Mouse (Mus musculus) forelimb bud, embryonic 11.5 days (tissue): Measurements from ENCODE around the gene Zbtb25.

Experiments
- DNase-seq: peaks from one replicate; pipeline ENCODE4 v3.0.0-alpha.2; 2012; ENCODE audit warnings: low read depth, low spot score

Zbtb25 gene

DNA sequence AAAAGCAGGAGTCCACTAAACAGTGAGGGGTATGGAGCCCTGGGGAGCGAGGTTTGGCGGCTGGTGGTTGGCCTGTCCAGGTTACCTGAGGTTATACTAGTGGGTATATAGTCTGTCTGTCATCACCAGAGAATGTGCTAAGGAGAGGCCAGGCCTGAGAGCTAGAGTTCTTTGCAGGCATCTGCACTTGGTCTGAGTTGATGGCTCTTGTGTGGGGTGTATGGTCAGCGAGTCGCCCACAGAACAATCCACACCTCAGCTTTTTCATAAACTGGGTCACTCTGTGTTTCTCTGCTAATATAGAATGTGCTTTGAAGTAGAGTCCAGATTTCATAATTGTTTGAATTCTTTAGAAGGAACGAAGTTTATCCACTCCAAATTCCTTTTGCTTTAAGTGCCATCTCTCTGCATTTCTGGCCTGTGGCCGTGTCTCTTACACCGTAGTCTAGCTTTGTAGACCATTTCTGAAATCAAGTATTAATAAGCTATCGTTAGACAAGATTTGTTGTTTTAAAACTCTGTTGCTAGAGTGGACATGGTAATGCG, 70.0 kb downstream of the Zbtb25 start:
- DNase-seq, result no peak

DNA sequence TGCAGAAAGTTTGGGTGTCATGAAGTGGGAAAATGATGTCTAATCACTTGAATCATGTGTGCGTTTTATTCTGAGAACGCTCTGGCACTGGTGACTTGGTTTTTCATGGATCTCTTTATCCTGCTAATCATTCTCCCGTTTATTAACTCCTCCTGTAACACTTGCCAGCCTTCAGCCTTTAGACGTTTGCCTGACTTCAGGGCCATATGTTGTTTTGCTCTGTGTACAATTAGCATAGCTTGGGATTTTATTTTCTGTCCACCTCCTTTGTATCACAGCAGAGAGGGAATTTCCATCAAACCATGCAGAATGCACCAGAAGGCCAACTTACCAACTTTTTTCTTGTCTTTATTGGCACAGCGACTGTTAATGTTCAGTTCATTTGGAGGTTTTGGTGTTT, 71.6 kb downstream of the Zbtb25 start:
- no peak for DNase-seq
